Mouse (Mus musculus): Measurements from ENCODE around the gene Nrxn1. TPM values are rescaled to one million over a fixed set of nuclear protein-coding genes. Genes with fewer than 3 reads are reported as not detected.

Nrxn1 gene
- polyA plus RNA-seq, 2 experiments, result 6.3 to 12.2 TPM

- H3K9me3 ChIP-seq (ENCODE audit: control insufficient read depth, low read length), result no peaks in the 10 kb centered on the region
- no peak overlapping the region for H3K27ac ChIP-seq (replicated peaks; ENCODE audit: low read depth, low read length)
- no peak overlapping the region for H3K4me2 ChIP-seq (replicated peaks; ENCODE audit: low read depth, low read length, severe bottlenecking)
- TF ChIP-seq POLR2A (IDR thresholded peaks at IDR 0.05; ENCODE audit: borderline replicate concordance, extremely low read depth, insufficient read depth, insufficient read length), result no peak
- H3K4me3 ChIP-seq (replicated peaks; ENCODE audit: low read length), result no peak overlapping the region
- no peaks in the 10 kb centered on the region for H3K36me3 ChIP-seq (ENCODE audit: control insufficient read depth, insufficient read depth, low read length)
- H3K4me1 ChIP-seq (ENCODE audit: control insufficient read depth, insufficient read depth, low read length), result no peaks in the 10 kb centered on the region
- no peak overlapping the region for H3K9ac ChIP-seq (ENCODE audit: low read depth, low read length, severe bottlenecking)
- DNase-seq (ENCODE audit: low spot score), result no peak
- no peaks in the 10 kb centered on the region for H3K27me3 ChIP-seq (ENCODE audit: control insufficient read depth, insufficient read depth, low read length)
- 60% methylated on average over 5 of the region's 5 CpGs for WGBS
- ATAC-seq (ENCODE audit: low FRiP score, low read depth), result no peak
These were observed 710.1 kb downstream of the Nrxn1 start for GRCm38 (mm10) chr17:90382496-90383443.

DNA sequence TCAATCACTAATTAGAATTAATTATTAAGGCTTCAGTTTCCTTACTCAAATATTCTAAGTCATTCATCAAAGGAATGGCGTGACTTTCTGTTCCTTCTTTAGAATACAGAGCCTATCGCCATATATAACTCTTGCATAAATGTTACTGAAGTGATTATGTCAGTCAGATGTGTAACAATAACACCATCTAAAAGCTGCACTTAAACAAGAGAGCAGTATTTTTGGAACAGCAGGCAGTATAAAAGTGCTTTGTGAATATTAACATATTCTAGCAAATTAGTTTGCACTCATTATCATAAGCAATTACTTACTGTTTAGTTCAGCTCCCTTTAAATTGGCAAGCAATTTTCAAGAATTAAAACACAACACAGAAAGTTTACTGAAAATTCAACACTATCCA is 716.3 kb downstream of the Nrxn1 start:
- no peaks in the 10 kb centered on the region for H3K9me3 ChIP-seq (ENCODE audit: control insufficient read depth, low read length)
- no peak overlapping the region for H3K4me2 ChIP-seq (replicated peaks; ENCODE audit: low read depth, low read length, severe bottlenecking)
- H3K9ac ChIP-seq (ENCODE audit: low read depth, low read length, severe bottlenecking), result no peak overlapping the region
- DNase-seq (ENCODE audit: low spot score) (no peak), ATAC-seq (ENCODE audit: low FRiP score, low read depth) (no peak)
- 88% methylated on average over 2 of the region's 2 CpGs for WGBS
- no peaks in the 10 kb centered on the region for H3K27me3 ChIP-seq (ENCODE audit: control insufficient read depth, insufficient read depth, low read length)
- H3K36me3 ChIP-seq (ENCODE audit: control insufficient read depth, insufficient read depth, low read length), result no peaks in the 10 kb centered on the region
- H3K4me1 ChIP-seq (ENCODE audit: control insufficient read depth, insufficient read depth, low read length), result no peaks in the 10 kb centered on the region
- no peak overlapping the region for H3K4me3 ChIP-seq (replicated peaks; ENCODE audit: low read length)
- TF ChIP-seq POLR2A (IDR thresholded peaks at IDR 0.05; ENCODE audit: borderline replicate concordance, extremely low read depth, insufficient read depth, insufficient read length), result no peak
- no peak overlapping the region for H3K27ac ChIP-seq (replicated peaks; ENCODE audit: low read depth, low read length)

DNA sequence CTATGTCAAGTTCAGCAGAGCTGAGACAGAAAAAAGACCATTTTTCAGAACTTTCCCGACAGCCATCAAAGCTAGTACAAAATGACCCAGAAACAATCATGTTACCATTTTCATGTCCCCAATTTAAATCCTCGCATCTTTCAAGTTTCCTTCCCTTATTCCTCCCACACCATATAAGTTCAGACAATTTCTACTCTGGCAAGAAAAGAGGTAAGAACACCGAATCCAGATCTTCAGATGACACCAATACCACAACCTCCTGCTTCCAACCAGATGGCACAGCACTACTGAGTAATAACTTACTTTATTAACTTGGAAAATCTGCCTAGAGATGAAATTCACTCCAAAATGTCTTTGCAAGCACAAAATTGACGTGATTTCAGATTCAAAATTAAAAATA is 730.7 kb downstream of the Nrxn1 start:
- DNase-seq (ENCODE audit: low spot score), result no peak
- no peak for ATAC-seq (ENCODE audit: low FRiP score, low read depth)
- H3K4me3 ChIP-seq (replicated peaks; ENCODE audit: low read length), result no peak overlapping the region
- 88% methylated on average over 4 of the region's 4 CpGs for WGBS
- TF ChIP-seq POLR2A (IDR thresholded peaks at IDR 0.05; ENCODE audit: borderline replicate concordance, extremely low read depth, insufficient read depth, insufficient read length), result no peak
- no peaks in the 10 kb centered on the region for H3K36me3 ChIP-seq (ENCODE audit: control insufficient read depth, insufficient read depth, low read length)
- H3K4me2 ChIP-seq (replicated peaks; ENCODE audit: low read depth, low read length, severe bottlenecking), result no peak overlapping the region
- no peak overlapping the region for H3K9ac ChIP-seq (ENCODE audit: low read depth, low read length, severe bottlenecking)
- no peaks in the 10 kb centered on the region for H3K9me3 ChIP-seq (ENCODE audit: control insufficient read depth, low read length)
- no peak overlapping the region for H3K27ac ChIP-seq (replicated peaks; ENCODE audit: low read depth, low read length)
- H3K27me3 ChIP-seq (ENCODE audit: control insufficient read depth, insufficient read depth, low read length), result no peaks in the 10 kb centered on the region
- no peaks in the 10 kb centered on the region for H3K4me1 ChIP-seq (ENCODE audit: control insufficient read depth, insufficient read depth, low read length)

GRCm38 (mm10) chr17:90349385-90350095 is 743.3 kb downstream of the Nrxn1 start:
- no peaks in the 10 kb centered on the region for H3K27me3 ChIP-seq (ENCODE audit: control insufficient read depth, insufficient read depth, low read length)
- DNase-seq (ENCODE audit: low spot score), result no peak
- TF ChIP-seq POLR2A (IDR thresholded peaks at IDR 0.05; ENCODE audit: borderline replicate concordance, extremely low read depth, insufficient read depth, insufficient read length), result no peak
- no peaks in the 10 kb centered on the region for H3K9me3 ChIP-seq (ENCODE audit: control insufficient read depth, low read length)
- H3K27ac ChIP-seq (replicated peaks; ENCODE audit: low read depth, low read length), result no peak overlapping the region
- no peaks in the 10 kb centered on the region; the same call in 1 of the 2 replicates for H3K4me1 ChIP-seq (ENCODE audit: control insufficient read depth, insufficient read depth, low read length)
- no peak for ATAC-seq (ENCODE audit: low FRiP score, low read depth)
- H3K36me3 ChIP-seq (ENCODE audit: control insufficient read depth, insufficient read depth, low read length), result no peaks in the 10 kb centered on the region
- H3K4me2 ChIP-seq (replicated peaks; ENCODE audit: low read depth, low read length, severe bottlenecking), result no peak overlapping the region
- WGBS, result 26% methylated on average over 5 of the region's 5 CpGs
- H3K9ac ChIP-seq (ENCODE audit: low read depth, low read length, severe bottlenecking), result no peak overlapping the region
- H3K4me3 ChIP-seq (replicated peaks; ENCODE audit: low read length), result no peak overlapping the region

DNA sequence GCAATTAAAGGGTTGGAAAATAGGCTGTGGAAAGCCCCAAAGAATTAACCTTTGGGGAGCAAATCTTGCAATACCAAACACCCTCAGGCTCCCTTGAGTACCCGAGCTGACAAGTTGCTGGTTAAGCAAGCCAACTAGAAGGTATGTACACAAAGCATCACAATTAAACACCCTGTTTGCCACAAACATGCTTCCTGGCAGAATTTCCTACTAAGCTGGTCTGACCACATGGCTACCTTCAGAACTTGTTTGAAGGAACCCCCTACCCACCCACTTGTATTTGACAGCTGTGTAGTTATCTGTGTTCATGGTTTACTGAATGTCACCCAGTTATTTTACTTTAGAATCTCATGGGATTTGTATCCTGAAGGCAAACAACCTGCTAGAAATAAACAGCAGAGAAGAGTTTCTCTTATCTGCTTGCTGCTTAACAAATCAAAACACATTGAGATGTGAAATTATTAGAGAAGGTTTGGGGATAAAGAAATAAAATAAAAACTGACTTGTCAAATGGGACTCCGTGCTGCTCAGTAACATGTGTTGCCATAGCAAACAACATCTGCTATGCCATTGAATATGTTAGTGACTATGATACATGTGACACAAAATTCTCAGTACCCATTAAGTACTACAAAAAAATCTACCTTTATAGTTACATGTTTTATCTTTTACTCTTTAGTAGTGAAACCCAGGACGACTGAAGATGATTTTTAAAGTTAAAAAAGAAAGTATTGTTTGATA is 746.0 kb downstream of the Nrxn1 start:
- Histone ChIP-seq H3K4me3 (replicated peaks; ENCODE audit: low read length) (no peak overlapping the region), H3K4me2 (replicated peaks; ENCODE audit: low read depth, low read length, severe bottlenecking) (no peak overlapping the region), H3K9ac (ENCODE audit: low read depth, low read length, severe bottlenecking) (no peak overlapping the region), H3K27ac (replicated peaks; ENCODE audit: low read depth, low read length) (no peak overlapping the region), H3K36me3 (ENCODE audit: control insufficient read depth, insufficient read depth, low read length) (no peaks in the 10 kb centered on the region), H3K9me3 (ENCODE audit: control insufficient read depth, low read length) (no peaks in the 10 kb centered on the region), H3K4me1 (ENCODE audit: control insufficient read depth, insufficient read depth, low read length) (no peaks in the 10 kb centered on the region; the same call in 1 of the 2 replicates), H3K27me3 (ENCODE audit: control insufficient read depth, insufficient read depth, low read length) (no peaks in the 10 kb centered on the region)
- DNase-seq (ENCODE audit: low spot score) (no peak), ATAC-seq (ENCODE audit: low FRiP score, low read depth) (no peak)
- WGBS, result 54% methylated on average over 3 of the region's 3 CpGs
- TF ChIP-seq POLR2A (IDR thresholded peaks at IDR 0.05; ENCODE audit: borderline replicate concordance, extremely low read depth, insufficient read depth, insufficient read length), result no peak
